Mouse (Mus musculus): Measurements from ENCODE around the gene Srrm2. TPM values are rescaled to one million over a fixed set of nuclear protein-coding genes. Genes with fewer than 3 reads are reported as not detected.

The Srrm2 gene
- total RNA-seq, 1 experiment = 192 TPM

- peak overlapping the region; percentile 96 for H3K9ac ChIP-seq (ENCODE audit: insufficient read depth, low read depth, low read length, poor library complexity, severe bottlenecking)
- no peaks in the 10 kb centered on the region for H3K9me3 ChIP-seq (ENCODE audit: control insufficient read depth, insufficient read depth, low read depth, low read length)
- H3K4me1 ChIP-seq (ENCODE audit: control insufficient read depth in 2 of 2, insufficient read depth in 2 of 2, low read length in 2 of 2, poor library complexity in 1 of 2) = peaks cover 0 to 4% of the 10 kb centered on the region in 2 experiments; a peak in 2 of 4 replicates
- peak overlapping the region; percentile 79 to 95 for H3K4me3 ChIP-seq (ENCODE audit: insufficient read depth in 1 of 2, low read depth in 1 of 2, low read length in 2 of 2, poor library complexity in 1 of 2, severe bottlenecking in 1 of 2)
- peak; percentile 97 for DNase-seq (ENCODE audit: low read depth, low spot score)
- TF ChIP-seq ZNF384 (IDR thresholded peaks at IDR 0.05; ENCODE audit: low read depth, low read length) (peak; percentile 97), MAFK (IDR thresholded peaks at IDR 0.05; ENCODE audit: insufficient read depth, low read depth, low read length) (0 out of 2 replicates have a peak, but pooled peaks have one; percentile 49), ZC3H11A (IDR thresholded peaks at IDR 0.05; ENCODE audit: borderline replicate concordance, low read depth, low read length) (0 out of 2 replicates have a peak, but pooled peaks have one; percentile 0), CHD2 (IDR thresholded peaks at IDR 0.05; ENCODE audit: low read depth, low read length) (peak; percentile 66; the same call in 1 of the 2 replicates), HCFC1 (IDR thresholded peaks at IDR 0.05; ENCODE audit: borderline replicate concordance, insufficient read depth, low read length) (peak; percentile 93)
- peaks cover 2% of the 10 kb centered on the region for H3K36me3 ChIP-seq (ENCODE audit: control insufficient read depth, insufficient read depth, low read length, poor library complexity, severe bottlenecking)
- peak overlapping the region; percentile 93 for H3K27ac ChIP-seq (ENCODE audit: insufficient read depth, low read depth, low read length, poor library complexity, severe bottlenecking)
- in situ Hi-C loops (cut with MboI; ENCODE audit: low sequenced_read_pairs in 2 of 2, unreplicated experiment in 2 of 2) = no loop called here
These were observed 12.5 kb downstream of the Srrm2 start for GRCm38 (mm10) chr17:23802746-23803365.

DNA sequence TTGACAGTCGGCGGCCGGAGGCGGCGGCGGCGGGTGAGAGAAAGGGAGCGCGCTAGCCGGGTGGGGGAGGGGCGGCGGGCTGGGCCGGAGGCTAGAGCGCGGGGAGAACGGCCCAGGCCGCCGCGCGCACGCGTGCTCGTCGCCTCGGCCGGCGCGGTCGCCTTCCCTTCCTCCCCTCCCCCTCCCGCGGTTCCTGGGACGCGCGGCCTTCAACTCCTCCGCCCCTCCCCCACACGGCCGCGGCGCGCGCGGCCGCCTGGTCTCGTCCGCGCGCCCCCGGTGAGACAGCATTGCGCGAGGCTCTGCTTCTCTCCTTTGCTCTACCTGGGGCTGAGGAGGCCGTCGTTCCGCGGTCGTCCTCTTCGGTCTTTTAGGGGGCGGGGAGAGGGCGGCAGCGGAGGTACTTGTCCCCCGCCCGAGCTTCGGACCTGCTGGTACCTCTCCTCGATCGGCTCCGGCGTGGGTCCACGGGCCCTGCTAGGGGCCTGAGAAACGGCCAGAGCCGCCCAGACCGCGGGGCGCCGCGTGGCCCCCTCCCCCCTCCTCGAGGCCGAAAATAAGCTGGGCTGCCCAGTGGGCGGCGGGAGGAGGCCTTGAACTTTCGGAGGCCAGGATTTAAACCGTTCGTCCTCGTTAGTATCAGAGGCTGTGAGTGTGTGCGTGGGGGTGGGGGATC is 13.2 kb downstream of the Srrm2 start:
- Histone ChIP-seq H3K4me1 (ENCODE audit: control insufficient read depth in 2 of 2, insufficient read depth in 2 of 2, low read length in 2 of 2, poor library complexity in 1 of 2) (peaks cover 0 to 4% of the 10 kb centered on the region in 2 experiments; a peak in 2 of 4 replicates), H3K9me3 (ENCODE audit: control insufficient read depth, insufficient read depth, low read depth, low read length) (no peaks in the 10 kb centered on the region), H3K36me3 (ENCODE audit: control insufficient read depth, insufficient read depth, low read length, poor library complexity, severe bottlenecking) (peaks cover 9% of the 10 kb centered on the region), H3K27ac (ENCODE audit: insufficient read depth, low read depth, low read length, poor library complexity, severe bottlenecking) (peak overlapping the region; percentile 93), H3K4me3 (ENCODE audit: insufficient read depth in 1 of 2, low read depth in 1 of 2, low read length in 2 of 2, poor library complexity in 1 of 2, severe bottlenecking in 1 of 2) (peak overlapping the region; percentile 79 to 95), H3K9ac (ENCODE audit: insufficient read depth, low read depth, low read length, poor library complexity, severe bottlenecking) (peak overlapping the region; percentile 93)
- in situ Hi-C loops (cut with MboI; ENCODE audit: low sequenced_read_pairs in 2 of 2, unreplicated experiment in 2 of 2) = no loop called here
- DNase-seq (ENCODE audit: low read depth, low spot score) = peak; percentile 88
- TF ChIP-seq HCFC1 (IDR thresholded peaks at IDR 0.05; ENCODE audit: borderline replicate concordance, insufficient read depth, low read length) = no peak
- peak; percentile 54 for TF ChIP-seq CHD2 (IDR thresholded peaks at IDR 0.05; ENCODE audit: low read depth, low read length)
- TF ChIP-seq MAFK (IDR thresholded peaks at IDR 0.05; ENCODE audit: insufficient read depth, low read depth, low read length) = no peak

DNA sequence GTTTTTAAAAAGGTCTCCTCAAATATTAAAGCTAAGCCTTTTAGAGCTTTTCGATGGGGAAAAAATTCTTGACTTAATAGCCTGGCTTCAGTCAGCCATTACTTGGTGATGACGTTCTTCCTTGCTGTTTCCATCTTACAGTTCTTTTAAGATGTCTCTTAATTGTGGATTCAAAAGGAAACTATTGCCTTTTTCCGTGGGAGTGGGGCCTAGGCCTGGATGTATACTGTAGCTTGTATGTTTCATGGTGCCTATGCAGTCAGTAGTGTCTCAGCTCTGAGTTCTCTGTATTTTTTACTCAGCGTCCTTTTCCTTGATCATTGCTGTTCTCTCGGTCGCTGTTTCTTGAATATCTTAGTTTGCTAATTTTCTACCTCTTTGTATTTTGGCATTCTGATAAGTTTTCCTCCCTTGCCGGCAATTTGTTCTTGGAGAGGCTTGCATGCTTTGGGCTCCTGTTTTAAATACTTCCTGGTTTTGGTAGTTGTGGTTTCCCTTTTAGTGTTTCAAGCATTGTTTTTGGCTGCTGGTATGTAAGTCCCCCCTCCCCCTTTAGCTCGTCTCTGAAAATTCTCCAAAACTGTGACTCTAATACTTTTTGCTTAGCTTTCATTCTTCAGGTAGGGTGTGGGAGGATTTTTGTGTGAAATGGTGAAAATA is 14.2 kb downstream of the Srrm2 start:
- TF ChIP-seq ZC3H11A (IDR thresholded peaks at IDR 0.05; ENCODE audit: borderline replicate concordance, low read depth, low read length) (no peak), ZNF384 (IDR thresholded peaks at IDR 0.05; ENCODE audit: low read depth, low read length) (no peak), CHD2 (IDR thresholded peaks at IDR 0.05; ENCODE audit: low read depth, low read length) (no peak), MAFK (IDR thresholded peaks at IDR 0.05; ENCODE audit: insufficient read depth, low read depth, low read length) (no peak), HCFC1 (IDR thresholded peaks at IDR 0.05; ENCODE audit: borderline replicate concordance, insufficient read depth, low read length) (no peak)
- in situ Hi-C loops (cut with MboI; ENCODE audit: low sequenced_read_pairs in 2 of 2, unreplicated experiment in 2 of 2) = no loop called here
- no peaks in the 10 kb centered on the region for H3K9me3 ChIP-seq (ENCODE audit: control insufficient read depth, insufficient read depth, low read depth, low read length)
- H3K4me1 ChIP-seq (ENCODE audit: control insufficient read depth in 2 of 2, insufficient read depth in 2 of 2, low read length in 2 of 2, poor library complexity in 1 of 2) = peaks cover 0 to 4% of the 10 kb centered on the region in 2 experiments; a peak in 2 of 4 replicates
- DNase-seq (ENCODE audit: low read depth, low spot score) = no peak
- peak overlapping the region; percentile 79 to 95 for H3K4me3 ChIP-seq (ENCODE audit: insufficient read depth in 1 of 2, low read depth in 1 of 2, low read length in 2 of 2, poor library complexity in 1 of 2, severe bottlenecking in 1 of 2)
- H3K36me3 ChIP-seq (ENCODE audit: control insufficient read depth, insufficient read depth, low read length, poor library complexity, severe bottlenecking) = peaks cover 19% of the 10 kb centered on the region
- no peak overlapping the region; the same call in 1 of the 2 replicates for H3K27ac ChIP-seq (ENCODE audit: insufficient read depth, low read depth, low read length, poor library complexity, severe bottlenecking)
- peak overlapping the region; percentile 93 for H3K9ac ChIP-seq (ENCODE audit: insufficient read depth, low read depth, low read length, poor library complexity, severe bottlenecking)

- no peaks in the 10 kb centered on the region for H3K9me3 ChIP-seq (ENCODE audit: control insufficient read depth, insufficient read depth, low read depth, low read length)
- H3K36me3 ChIP-seq (ENCODE audit: control insufficient read depth, insufficient read depth, low read length, poor library complexity, severe bottlenecking) = peaks cover 35% of the 10 kb centered on the region
- H3K4me3 ChIP-seq (ENCODE audit: insufficient read depth in 1 of 2, low read depth in 1 of 2, low read length in 2 of 2, poor library complexity in 1 of 2, severe bottlenecking in 1 of 2) = peak overlapping the region; percentile 20 to 72
- H3K27ac ChIP-seq (ENCODE audit: insufficient read depth, low read depth, low read length, poor library complexity, severe bottlenecking) = no peak overlapping the region
- peak overlapping the region; percentile 68 for H3K9ac ChIP-seq (ENCODE audit: insufficient read depth, low read depth, low read length, poor library complexity, severe bottlenecking)
- no peak for TF ChIP-seq CHD2 (IDR thresholded peaks at IDR 0.05; ENCODE audit: low read depth, low read length)
- TF ChIP-seq ZC3H11A (IDR thresholded peaks at IDR 0.05; ENCODE audit: borderline replicate concordance, low read depth, low read length) = no peak
- TF ChIP-seq HCFC1 (IDR thresholded peaks at IDR 0.05; ENCODE audit: borderline replicate concordance, insufficient read depth, low read length) = no peak
- TF ChIP-seq MAFK (IDR thresholded peaks at IDR 0.05; ENCODE audit: insufficient read depth, low read depth, low read length) = no peak
- TF ChIP-seq ZNF384 (IDR thresholded peaks at IDR 0.05; ENCODE audit: low read depth, low read length) = no peak
- peaks cover 0 to 4% of the 10 kb centered on the region in 2 experiments; a peak in 2 of 4 replicates for H3K4me1 ChIP-seq (ENCODE audit: control insufficient read depth in 2 of 2, insufficient read depth in 2 of 2, low read length in 2 of 2, poor library complexity in 1 of 2)
- in situ Hi-C loops (cut with MboI; ENCODE audit: low sequenced_read_pairs in 2 of 2, unreplicated experiment in 2 of 2) = no loop called here
- no peak for DNase-seq (ENCODE audit: low read depth, low spot score)
These were observed 16.5 kb downstream of the Srrm2 start for GRCm38 (mm10) chr17:23806867-23807266.
